Mouse (Mus musculus) myocyte (in vitro differentiated cells): ENCODE data around the gene Cryzl2.

Experiments used
- SRF ChIP-seq: IDR thresholded peaks from one replicate; pipeline ENCODE4 v1.6.1; 2011; ENCODE audit warnings: low read depth; ENCODE audit not compliant: control insufficient read depth, insufficient read length
- USF1 ChIP-seq: IDR thresholded peaks from one replicate; pipeline ENCODE4 v1.6.1; 2011; ENCODE audit warnings: low read depth, mild to moderate bottlenecking, control low read depth, moderate library complexity

GRCm38 (mm10) chr1:157537636-157538035, 79.3 kb downstream of the Cryzl2 start:
- TF ChIP-seq USF1: no peak
- no peak for TF ChIP-seq SRF
